Mouse (Mus musculus) kidney, postnatal 0 days (tissue): Measurements from ENCODE around the gene B3galt4. TPM values are rescaled to one million over a fixed set of nuclear protein-coding genes. Genes with fewer than 3 reads are reported as not detected.
"Not testable (repeated sequence)": the region's sequence is repeated elsewhere in the genome, so short reads cannot be mapped to it uniquely, and the experiment has no call there.

Experiments used
- ATAC-seq: fragments of 200-750 bp; cut with Nextera tagmentation; replicated peaks from 2 replicates; pipeline ENCODE4 v1.8.0; 2017; ENCODE audit warnings: low read depth, moderate number of reproducible peaks, moderate TSS enrichment, moderate library complexity; ENCODE audit not compliant: low FRiP score
- DNase-seq: peaks from one replicate; pipeline ENCODE4 v3.0.0-alpha.2; 2016; ENCODE audit warnings: low spot score
- H3K27ac ChIP-seq: fragments of 300-500 bp; sonication (generic); 2 replicates; pipeline ENCODE4 v1.5.1; 2014; ENCODE audit warnings: mild to moderate bottlenecking
- H3K27me3 ChIP-seq: fragments of 300-500 bp; sonication (generic); 2 replicates; pipeline ENCODE4 v1.6.1; 2014; ENCODE audit warnings: low read length, mixed read lengths; ENCODE audit not compliant: insufficient read depth
- H3K36me3 ChIP-seq: fragments of 300-500 bp; sonication (generic); 2 replicates; pipeline ENCODE4 v1.6.1; 2014; ENCODE audit warnings: low read length, mixed read lengths; ENCODE audit not compliant: insufficient read depth
- H3K4me1 ChIP-seq: fragments of 300-500 bp; sonication (generic); replicated peaks from 2 replicates; pipeline ENCODE4 v1.6.1; 2014; ENCODE audit warnings: antibody characterized with exemption, low read length, mixed read lengths; ENCODE audit not compliant: insufficient read depth
- H3K4me2 ChIP-seq: fragments of 300-500 bp; sonication (generic); 2 replicates; pipeline ENCODE4 v1.6.1; 2014; ENCODE audit warnings: mild to moderate bottlenecking, low read length, moderate library complexity, mixed read lengths
- H3K4me3 ChIP-seq: fragments of 300-500 bp; sonication (generic); replicated peaks from 2 replicates; pipeline ENCODE4 v1.5.1; 2014; ENCODE audit warnings: low read depth, low read length
- H3K9ac ChIP-seq: fragments of 300-500 bp; sonication (generic); 2 replicates; pipeline ENCODE4 v1.6.1; 2014; ENCODE audit warnings: low read depth, low read length
- H3K9me3 ChIP-seq: fragments of 300-500 bp; sonication (generic); replicated peaks from 2 replicates; pipeline ENCODE4 v1.6.1; 2016; ENCODE audit warnings: low read length, inconsistent platforms, mixed read lengths
- CTCF ChIP-seq: IDR thresholded peaks from 2 replicates; pipeline ENCODE4 v1.5.1; 2016; ENCODE audit warnings: antibody characterized with exemption, low read depth, mild to moderate bottlenecking, moderate library complexity
- WGBS: fragments of 180-500 bp; shearing (Covaris S2); extraction: QIAGEN DNeasy Blood & Tissue Kit; methylation state at CpG from one replicate; pipeline ENCODE4 v1.1.7; 2014; 5-methylcytosine and 5-hydroxymethylcytosine counted together
- polyA plus RNA-seq: library from polyadenylated mRNA; unstranded; fragments of >200 nt; fragmentation: Nextera tagmentation; extraction: Ambion mirVana; gene quantifications from 2 replicates; pipeline ENCODE4 v1.2.1, GENCODE M21; 2015

Gene B3galt4
- polyA plus RNA-seq, 1 experiment from 2014 or later: 6.7 TPM

- peak; percentile 78 for DNase-seq
- H3K27me3 ChIP-seq: no peaks in the 10 kb centered on the region
- no peak for TF ChIP-seq CTCF
- peak overlapping the region; percentile 83 for H3K4me3 ChIP-seq
- H3K4me2 ChIP-seq: peak overlapping the region; percentile 97
- H3K9me3 ChIP-seq: no peaks in the 10 kb centered on the region
- peak overlapping the region; percentile 87 for H3K9ac ChIP-seq
- peaks cover 30% of the 10 kb centered on the region for H3K36me3 ChIP-seq
- H3K27ac ChIP-seq: peak overlapping the region; percentile 96
- peaks cover 20% of the 10 kb centered on the region for H3K4me1 ChIP-seq
- ATAC-seq: 0 out of 2 replicates have a peak, but pooled peaks have one; percentile 1
- WGBS: 0% methylated on average over 14 of the region's 14 CpGs
Observed at GRCm38 (mm10) chr17:33909869-33910250, 41.4 kb downstream of the B3galt4 start.

- under 1% methylated on average over 68 of the region's 68 CpGs for WGBS
- Histone ChIP-seq H3K4me1 (peaks cover 20% of the 10 kb centered on the region), H3K4me2 (peak within 1 kb of the TSS; percentile 97), H3K4me3 (peak within 1 kb of the TSS; percentile 83), H3K27ac (peak within 1 kb of the TSS; percentile 96), H3K27me3 (no peaks in the 10 kb centered on the region), H3K9me3 (no peaks in the 10 kb centered on the region), H3K36me3 (peaks cover 28% of the 10 kb centered on the region), H3K9ac (peak within 1 kb of the TSS; percentile 87)
- ATAC-seq (peak; percentile 97), DNase-seq (peak; percentile 98)
- TF ChIP-seq CTCF: no peak
Observed at GRCm38 (mm10) chr17:33909077-33909868, 42.0 kb downstream of the B3galt4 start, which contains the start of gene Daxx. TSS of gene Daxx (plus strand) at chr17:33909414.

GRCm38 (mm10) chr17:33908331-33909076, 42.8 kb downstream of the B3galt4 start:
- peak overlapping the region; percentile 96 for H3K27ac ChIP-seq
- no peak for TF ChIP-seq CTCF
- peaks cover 20% of the 10 kb centered on the region for H3K4me1 ChIP-seq
- H3K27me3 ChIP-seq: no peaks in the 10 kb centered on the region
- H3K4me2 ChIP-seq: peak overlapping the region; percentile 97
- ATAC-seq (peak; percentile 55), DNase-seq (no peak)
- under 1% methylated on average over 42 of the region's 44 CpGs for WGBS
- H3K9ac ChIP-seq: peak overlapping the region; percentile 87
- H3K4me3 ChIP-seq: peak overlapping the region; percentile 83
- peaks cover 21% of the 10 kb centered on the region for H3K36me3 ChIP-seq
- no peaks in the 10 kb centered on the region for H3K9me3 ChIP-seq

- H3K9me3 ChIP-seq, H3K4me2 ChIP-seq, H3K27me3 ChIP-seq, H3K9ac ChIP-seq, ATAC-seq, DNase-seq, H3K36me3 ChIP-seq, H3K4me3 ChIP-seq, H3K27ac ChIP-seq, H3K4me1 ChIP-seq: not testable (repeated sequence)
- 41% methylated on average over 3 of the region's 4 CpGs for WGBS
Observed at GRCm38 (mm10) chr17:33904835-33905234, 46.5 kb downstream of the B3galt4 start, which contains the start of gene Platr17. TSS of gene Platr17 (plus strand) at chr17:33905135.

GRCm38 (mm10) chr17:33903911-33904651, 47.2 kb downstream of the B3galt4 start:
- H3K36me3 ChIP-seq, H3K27ac ChIP-seq, ATAC-seq, H3K9me3 ChIP-seq, H3K4me1 ChIP-seq, DNase-seq, H3K9ac ChIP-seq, H3K4me3 ChIP-seq, H3K27me3 ChIP-seq, H3K4me2 ChIP-seq: not testable (repeated sequence)
- 63% methylated on average over 6 of the region's 6 CpGs for WGBS

- 74% methylated on average over 7 of the region's 7 CpGs for WGBS
- DNase-seq (no peak), ATAC-seq (no peak)
- no peaks in the 10 kb centered on the region for H3K4me1 ChIP-seq
- no peak for TF ChIP-seq CTCF
- H3K4me2 ChIP-seq: no peak overlapping the region
- H3K27ac ChIP-seq: no peak overlapping the region
- no peak overlapping the region for H3K9ac ChIP-seq
- H3K36me3 ChIP-seq: no peaks in the 10 kb centered on the region
- H3K27me3 ChIP-seq: no peaks in the 10 kb centered on the region
- H3K4me3 ChIP-seq: no peak overlapping the region
- H3K9me3 ChIP-seq: no peaks in the 10 kb centered on the region
Observed at GRCm38 (mm10) chr17:33902491-33902890, 48.8 kb downstream of the B3galt4 start.
